Mouse (Mus musculus) stomach, postnatal 0 days (tissue): ENCODE measurements at regions not wholly inside any gene's neighbourhood (a gene's known extent, or its start where the extent isn't known, plus 50 kb on each side); places are given as distances from the start of the nearest gene placed in this dataset.

Source experiments
- ATAC-seq: fragments of 200-750 bp; cut with Nextera tagmentation; 2 replicates; pipeline ENCODE4 v1.8.0; 2017; ENCODE audit not compliant: low FRiP score, low TSS enrichment
- DNase-seq: peaks from one replicate; pipeline ENCODE4 v3.0.0-alpha.2; 2016; ENCODE audit warnings: low spot score
- H3K27ac ChIP-seq: fragments of 300-500 bp; sonication (generic); replicated peaks from 2 replicates; pipeline ENCODE4 v1.5.1; 2014; ENCODE audit warnings: mild to moderate bottlenecking, control low read depth
- H3K27me3 ChIP-seq: fragments of 300-500 bp; sonication (generic); 2 replicates; pipeline ENCODE4 v1.6.1; 2014; ENCODE audit warnings: low read length; ENCODE audit not compliant: control insufficient read depth, insufficient read depth
- H3K36me3 ChIP-seq: fragments of 300-500 bp; sonication (generic); 2 replicates; pipeline ENCODE4 v1.6.1; 2014; ENCODE audit warnings: low read length, mixed read lengths; ENCODE audit not compliant: control insufficient read depth, insufficient read depth
- H3K4me1 ChIP-seq: fragments of 300-500 bp; sonication (generic); replicated peaks from 2 replicates; pipeline ENCODE4 v1.6.1; 2014; ENCODE audit warnings: antibody characterized with exemption; ENCODE audit not compliant: control insufficient read depth, insufficient read depth
- H3K4me2 ChIP-seq: fragments of 300-500 bp; sonication (generic); replicated peaks from 2 replicates; pipeline ENCODE4 v1.6.1; 2014; ENCODE audit warnings: low read depth, mild to moderate bottlenecking, control low read depth, moderate library complexity
- H3K4me3 ChIP-seq: fragments of 300-500 bp; sonication (generic); 2 replicates; pipeline ENCODE4 v1.5.1; 2014; ENCODE audit warnings: low read depth, low read length, control low read depth
- H3K9ac ChIP-seq: fragments of 300-500 bp; sonication (generic); 2 replicates; pipeline ENCODE4 v1.6.1; 2014; ENCODE audit warnings: mild to moderate bottlenecking, low read length, control low read depth, mixed read lengths
- H3K9me3 ChIP-seq: fragments of 300-500 bp; sonication (generic); 2 replicates; pipeline ENCODE4 v1.6.1; 2016; ENCODE audit warnings: low read length; ENCODE audit not compliant: control insufficient read depth
- CTCF ChIP-seq: IDR thresholded peaks from 2 replicates; pipeline ENCODE4 v1.5.1; 2016; ENCODE audit warnings: antibody characterized with exemption, low read depth, mild to moderate bottlenecking, moderate library complexity
- EP300 ChIP-seq: optimal IDR thresholded peaks from 2 replicates; pipeline ENCODE3; 2016; ENCODE audit warnings: antibody characterized with exemption
- WGBS: fragments of 180-500 bp; shearing (Covaris S2); extraction: QIAGEN DNeasy Blood & Tissue Kit; methylation state at CpG from one replicate; pipeline ENCODE4 v1.1.7; 2014; 5-methylcytosine and 5-hydroxymethylcytosine counted together

- no peak overlapping the region for H3K4me3 ChIP-seq
- no peaks in the 10 kb centered on the region for H3K27me3 ChIP-seq
- no peak for DNase-seq
- WGBS: 28% methylated on average over 10 of the region's 10 CpGs
- H3K27ac ChIP-seq: no peak overlapping the region
- H3K4me2 ChIP-seq: no peak overlapping the region
- ATAC-seq: no peak
- TF ChIP-seq CTCF (no peak), EP300 (no peak)
- H3K4me1 ChIP-seq: no peaks in the 10 kb centered on the region
- no peaks in the 10 kb centered on the region for H3K9me3 ChIP-seq
- no peaks in the 10 kb centered on the region for H3K36me3 ChIP-seq
- no peak overlapping the region for H3K9ac ChIP-seq
Observed at GRCm38 (mm10) chr3:128881685-128882444, 317.8 kb upstream of the Pitx2 start.

GRCm38 (mm10) chr3:128883636-128884195 is 316.0 kb upstream of the Pitx2 start:
- 78% methylated on average over 7 of the region's 7 CpGs for WGBS
- Histone ChIP-seq H3K4me3 (no peak overlapping the region), H3K4me2 (no peak overlapping the region), H3K27ac (no peak overlapping the region), H3K4me1 (no peaks in the 10 kb centered on the region), H3K9ac (no peak overlapping the region), H3K9me3 (no peaks in the 10 kb centered on the region), H3K27me3 (no peaks in the 10 kb centered on the region), H3K36me3 (no peaks in the 10 kb centered on the region)
- no peak for DNase-seq
- TF ChIP-seq EP300: no peak
- TF ChIP-seq CTCF: no peak
- no peak for ATAC-seq

- Histone ChIP-seq H3K4me1 (no peaks in the 10 kb centered on the region), H3K9ac (no peak overlapping the region)
Observed at GRCm38 (mm10) chr3:128886678-128887077, 313.0 kb upstream of the Pitx2 start.

GRCm38 (mm10) chr3:128891078-128891477 is 308.6 kb upstream of the Pitx2 start:
- no peak for DNase-seq
- TF ChIP-seq EP300 (no peak), CTCF (no peak)
- 71% methylated on average over 5 of the region's 5 CpGs for WGBS

More at GRCm38 (mm10) chr3:128886678-128887077, 313.0 kb upstream of the Pitx2 start:
- DNase-seq: no peak
- no peak overlapping the region for H3K4me3 ChIP-seq
- H3K27me3 ChIP-seq: no peaks in the 10 kb centered on the region
- ATAC-seq: no peak
- H3K4me2 ChIP-seq: no peak overlapping the region
- no peaks in the 10 kb centered on the region for H3K9me3 ChIP-seq
- no peak overlapping the region for H3K27ac ChIP-seq
- 48% methylated on average over 9 of the region's 9 CpGs for WGBS
- H3K36me3 ChIP-seq: no peaks in the 10 kb centered on the region
- no peak for TF ChIP-seq EP300

GRCm38 (mm10) chr3:128896628-128897027 is 303.1 kb upstream of the Pitx2 start:
- Histone ChIP-seq H3K9ac (no peak overlapping the region), H3K4me3 (no peak overlapping the region), H3K27ac (no peak overlapping the region), H3K27me3 (no peaks in the 10 kb centered on the region), H3K9me3 (no peaks in the 10 kb centered on the region), H3K4me1 (no peaks in the 10 kb centered on the region), H3K36me3 (no peaks in the 10 kb centered on the region), H3K4me2 (no peak overlapping the region)
- WGBS: 94% methylated on average over 3 of the region's 3 CpGs
- TF ChIP-seq CTCF (no peak), EP300 (no peak)
- no peak for DNase-seq
- no peak for ATAC-seq

More at GRCm38 (mm10) chr3:128891078-128891477, 308.6 kb upstream of the Pitx2 start:
- H3K9me3 ChIP-seq: no peaks in the 10 kb centered on the region
- H3K36me3 ChIP-seq: no peaks in the 10 kb centered on the region
- H3K4me1 ChIP-seq: no peaks in the 10 kb centered on the region
- H3K9ac ChIP-seq: no peak overlapping the region
- H3K4me2 ChIP-seq: no peak overlapping the region
- H3K27ac ChIP-seq: no peak overlapping the region
- ATAC-seq: no peak
- no peaks in the 10 kb centered on the region for H3K27me3 ChIP-seq
- H3K4me3 ChIP-seq: no peak overlapping the region

DNA sequence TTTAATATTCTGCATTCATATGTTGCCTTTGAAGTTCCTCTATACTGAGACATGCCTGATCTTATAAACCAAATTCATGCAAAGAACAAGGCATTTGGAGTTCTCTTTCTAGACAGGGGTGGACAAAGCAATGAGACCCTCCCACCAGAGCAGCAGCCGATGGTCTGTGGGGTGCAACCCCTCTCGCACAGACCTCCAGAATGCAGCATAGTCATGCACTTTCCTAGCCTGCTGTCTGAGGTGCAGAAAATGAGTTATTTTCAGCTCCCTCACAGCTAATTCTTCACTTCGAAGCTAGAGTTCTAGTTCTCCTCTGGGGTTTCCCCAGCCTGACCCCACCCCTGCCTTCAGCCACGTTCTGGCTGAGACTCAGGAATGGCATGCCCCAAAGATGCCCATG is 288.6 kb upstream of the Pitx2 start:
- no peak for TF ChIP-seq EP300
- no peak for TF ChIP-seq CTCF
- no peak overlapping the region for H3K27ac ChIP-seq
- 52% methylated on average over 4 of the region's 4 CpGs for WGBS
- no peak overlapping the region for H3K4me3 ChIP-seq
- no peak for DNase-seq
- ATAC-seq: no peak
- H3K9me3 ChIP-seq: no peaks in the 10 kb centered on the region
- no peaks in the 10 kb centered on the region for H3K4me1 ChIP-seq
- no peak overlapping the region for H3K4me2 ChIP-seq
- no peaks in the 10 kb centered on the region for H3K36me3 ChIP-seq
- no peaks in the 10 kb centered on the region for H3K27me3 ChIP-seq
- no peak overlapping the region for H3K9ac ChIP-seq
